Mouse (Mus musculus): Measurements from ENCODE around the gene Ssh2. TPM values are rescaled to one million over a fixed set of nuclear protein-coding genes. Genes with fewer than 3 reads are reported as not detected.

Ssh2 gene
- polyA plus RNA-seq, 2 experiments = 7.7 to 10.0 TPM

DNA sequence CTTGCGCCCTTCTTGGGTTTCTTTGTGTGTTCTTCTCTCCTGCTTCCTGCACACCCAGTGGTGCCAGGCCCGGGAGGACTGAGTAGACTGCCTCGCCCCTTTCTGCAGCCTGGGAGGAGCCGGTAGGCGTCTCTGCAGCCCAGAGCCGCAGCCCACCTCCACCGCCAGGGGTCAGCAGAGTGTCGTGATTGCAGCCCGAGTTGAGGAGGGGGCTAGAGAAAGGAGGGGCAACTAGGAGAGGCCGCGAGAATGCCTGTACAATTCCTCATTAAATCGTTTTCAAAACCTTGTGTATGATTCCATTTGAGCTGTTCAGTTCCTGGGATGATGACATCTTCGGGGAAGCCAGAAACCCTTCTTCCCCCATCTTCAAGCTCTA lies 275.0 kb downstream of the Ssh2 start:
- DNase-seq (ENCODE audit: low spot score) = peak; percentile 94
- under 1% methylated on average over 13 of the region's 13 CpGs for WGBS
- H3K9ac ChIP-seq (ENCODE audit: low read depth, low read length, severe bottlenecking) = 0 out of 2 replicates have a peak overlapping the region, but pooled peaks have one; percentile 3
- peak; percentile 9; the same call in 1 of the 2 replicates for TF ChIP-seq POLR2A (IDR thresholded peaks at IDR 0.05; ENCODE audit: borderline replicate concordance, extremely low read depth, insufficient read depth, insufficient read length)
- H3K4me1 ChIP-seq (ENCODE audit: control insufficient read depth, insufficient read depth, low read length) = peaks cover 60% of the 10 kb centered on the region
- H3K9me3 ChIP-seq (ENCODE audit: control insufficient read depth, low read length) = no peaks in the 10 kb centered on the region
- peak overlapping the region; percentile 80 for H3K27ac ChIP-seq (replicated peaks; ENCODE audit: low read depth, low read length)
- 0 out of 2 replicates have a peak, but pooled peaks cover 3% of the 10 kb centered on the region for H3K36me3 ChIP-seq (ENCODE audit: control insufficient read depth, insufficient read depth, low read length)
- peak overlapping the region; percentile 95 for H3K4me2 ChIP-seq (replicated peaks; ENCODE audit: low read depth, low read length, severe bottlenecking)
- H3K27me3 ChIP-seq (ENCODE audit: control insufficient read depth, insufficient read depth, low read length) = no peaks in the 10 kb centered on the region
- H3K4me3 ChIP-seq (replicated peaks; ENCODE audit: low read length) = peak overlapping the region; percentile 54
- ATAC-seq (ENCODE audit: low FRiP score, low read depth) = peak; percentile 80

DNA sequence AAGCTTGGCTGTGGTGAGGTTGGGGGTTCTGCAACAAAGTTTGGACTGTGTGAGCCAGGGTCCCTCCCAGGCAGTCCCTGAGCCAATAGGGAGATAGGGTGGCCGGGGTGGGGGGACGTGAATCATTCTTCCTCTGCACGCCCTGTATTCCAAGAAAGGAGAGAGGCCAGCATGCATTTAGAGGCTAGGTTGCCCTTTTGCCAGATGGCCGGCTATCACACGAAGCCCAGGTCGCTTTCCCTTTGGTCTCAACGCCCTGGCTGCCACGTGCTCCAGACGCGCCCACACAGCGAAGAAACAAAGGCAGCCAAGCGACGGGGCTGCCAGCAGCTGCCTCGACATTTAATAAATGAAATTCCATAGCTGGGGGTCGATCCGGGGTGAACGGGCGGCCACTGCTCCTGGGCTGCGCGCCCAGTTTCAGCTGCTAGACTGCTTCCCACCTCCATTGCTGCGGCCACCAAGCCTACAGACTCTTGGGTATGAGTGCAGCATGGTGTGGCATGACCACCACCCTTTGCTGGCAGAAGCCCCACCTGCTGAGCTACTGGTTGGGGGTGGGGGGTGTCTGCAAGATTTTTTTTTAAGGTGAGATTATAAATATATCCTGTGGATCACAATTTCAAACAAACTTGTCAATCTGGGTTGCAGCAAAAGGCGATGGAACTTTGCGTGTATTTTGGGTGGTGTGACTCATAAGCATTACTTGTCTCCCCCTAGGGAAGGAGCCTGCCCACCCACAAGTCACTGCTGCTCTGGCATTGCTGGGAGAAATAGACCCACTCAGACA lies 275.6 kb downstream of the Ssh2 start:
- Histone ChIP-seq H3K4me3 (replicated peaks; ENCODE audit: low read length) (peak overlapping the region; percentile 54), H3K4me1 (ENCODE audit: control insufficient read depth, insufficient read depth, low read length) (peaks cover 54% of the 10 kb centered on the region), H3K27ac (replicated peaks; ENCODE audit: low read depth, low read length) (peak overlapping the region; percentile 80), H3K36me3 (ENCODE audit: control insufficient read depth, insufficient read depth, low read length) (0 out of 2 replicates have a peak, but pooled peaks cover 3% of the 10 kb centered on the region), H3K9me3 (ENCODE audit: control insufficient read depth, low read length) (no peaks in the 10 kb centered on the region), H3K27me3 (ENCODE audit: control insufficient read depth, insufficient read depth, low read length) (no peaks in the 10 kb centered on the region), H3K4me2 (replicated peaks; ENCODE audit: low read depth, low read length, severe bottlenecking) (peak overlapping the region; percentile 95), H3K9ac (ENCODE audit: low read depth, low read length, severe bottlenecking) (0 out of 2 replicates have a peak overlapping the region, but pooled peaks have one; percentile 3)
- ATAC-seq (ENCODE audit: low FRiP score, low read depth) = peak; percentile 80
- DNase-seq (ENCODE audit: low spot score) = peak; percentile 92
- TF ChIP-seq POLR2A (IDR thresholded peaks at IDR 0.05; ENCODE audit: borderline replicate concordance, extremely low read depth, insufficient read depth, insufficient read length) = no peak
- WGBS = under 1% methylated on average over 23 of the region's 23 CpGs

DNA sequence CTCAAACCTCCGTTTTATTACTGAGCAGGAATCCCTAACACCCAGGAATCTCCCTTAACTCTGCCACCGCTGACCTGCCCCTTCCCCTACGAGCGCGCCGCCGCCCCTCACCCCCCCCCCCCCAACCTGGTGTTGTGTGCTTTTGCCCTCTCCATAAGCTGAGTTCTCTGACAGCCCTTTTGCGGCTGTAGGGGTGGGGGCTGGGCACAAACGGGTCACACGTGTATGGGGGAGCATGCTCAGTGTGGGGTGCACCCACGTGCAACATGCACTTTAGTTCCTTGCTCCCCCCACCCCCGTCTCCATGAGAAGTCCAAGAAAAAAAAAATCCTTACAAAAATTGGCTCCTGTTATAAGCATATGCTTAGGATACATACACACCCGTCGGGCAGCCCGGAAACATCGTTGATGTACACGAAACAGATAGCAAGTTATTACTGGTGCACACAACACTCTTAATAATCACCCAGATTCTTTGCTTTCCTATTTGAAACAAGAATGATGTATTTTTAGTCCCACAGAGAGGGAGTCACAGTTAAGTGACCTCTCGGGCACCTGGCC lies 276.3 kb downstream of the Ssh2 start:
- no peaks in the 10 kb centered on the region for H3K27me3 ChIP-seq (ENCODE audit: control insufficient read depth, insufficient read depth, low read length)
- H3K4me2 ChIP-seq (replicated peaks; ENCODE audit: low read depth, low read length, severe bottlenecking) = peak overlapping the region; percentile 95
- ATAC-seq (ENCODE audit: low FRiP score, low read depth) (no peak), DNase-seq (ENCODE audit: low spot score) (no peak)
- no peak for TF ChIP-seq POLR2A (IDR thresholded peaks at IDR 0.05; ENCODE audit: borderline replicate concordance, extremely low read depth, insufficient read depth, insufficient read length)
- H3K36me3 ChIP-seq (ENCODE audit: control insufficient read depth, insufficient read depth, low read length) = 0 out of 2 replicates have a peak, but pooled peaks cover 3% of the 10 kb centered on the region
- peaks cover 54% of the 10 kb centered on the region for H3K4me1 ChIP-seq (ENCODE audit: control insufficient read depth, insufficient read depth, low read length)
- peak overlapping the region; percentile 80 for H3K27ac ChIP-seq (replicated peaks; ENCODE audit: low read depth, low read length)
- WGBS = 1% methylated on average over 18 of the region's 18 CpGs
- no peaks in the 10 kb centered on the region for H3K9me3 ChIP-seq (ENCODE audit: control insufficient read depth, low read length)
- peak overlapping the region; percentile 54 for H3K4me3 ChIP-seq (replicated peaks; ENCODE audit: low read length)
- H3K9ac ChIP-seq (ENCODE audit: low read depth, low read length, severe bottlenecking) = peak overlapping the region; percentile 88

DNA sequence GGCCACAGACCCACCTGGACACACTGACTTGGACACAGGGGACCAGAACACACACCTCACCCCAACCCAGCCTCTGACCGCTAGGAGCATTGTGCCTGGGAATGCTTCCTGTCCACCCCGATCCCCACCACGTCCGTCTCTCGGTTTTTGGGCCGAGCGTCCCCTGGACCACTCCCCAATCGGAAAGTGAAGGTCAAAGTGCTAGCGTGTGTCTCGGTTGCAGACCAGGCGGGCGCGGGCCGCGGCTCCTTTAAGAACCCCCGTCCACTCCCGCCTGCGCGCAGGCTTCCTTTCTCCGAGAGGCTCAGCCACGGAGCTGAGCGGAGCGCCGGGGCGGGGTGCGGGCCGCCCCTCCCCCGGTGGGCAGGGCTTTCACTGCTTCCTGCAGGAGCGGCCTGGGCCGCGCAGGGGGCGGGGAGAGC lies 276.8 kb downstream of the Ssh2 start:
- Histone ChIP-seq H3K4me2 (replicated peaks; ENCODE audit: low read depth, low read length, severe bottlenecking) (peak overlapping the region; percentile 95), H3K27me3 (ENCODE audit: control insufficient read depth, insufficient read depth, low read length) (no peaks in the 10 kb centered on the region), H3K27ac (replicated peaks; ENCODE audit: low read depth, low read length) (peak overlapping the region; percentile 80), H3K9ac (ENCODE audit: low read depth, low read length, severe bottlenecking) (peak overlapping the region; percentile 88), H3K4me3 (replicated peaks; ENCODE audit: low read length) (peak overlapping the region; percentile 54), H3K9me3 (ENCODE audit: control insufficient read depth, low read length) (no peaks in the 10 kb centered on the region), H3K36me3 (ENCODE audit: control insufficient read depth, insufficient read depth, low read length) (0 out of 2 replicates have a peak, but pooled peaks cover 2% of the 10 kb centered on the region), H3K4me1 (ENCODE audit: control insufficient read depth, insufficient read depth, low read length) (peaks cover 50% of the 10 kb centered on the region)
- under 1% methylated on average over 20 of the region's 32 CpGs for whole genome bisulfite sequencing
- ATAC-seq (ENCODE audit: low FRiP score, low read depth) (peak; percentile 78), DNase-seq (ENCODE audit: low spot score) (peak; percentile 95)
- peak; percentile 65; the same call in 1 of the 2 replicates for TF ChIP-seq POLR2A (IDR thresholded peaks at IDR 0.05; ENCODE audit: borderline replicate concordance, extremely low read depth, insufficient read depth, insufficient read length)

DNA sequence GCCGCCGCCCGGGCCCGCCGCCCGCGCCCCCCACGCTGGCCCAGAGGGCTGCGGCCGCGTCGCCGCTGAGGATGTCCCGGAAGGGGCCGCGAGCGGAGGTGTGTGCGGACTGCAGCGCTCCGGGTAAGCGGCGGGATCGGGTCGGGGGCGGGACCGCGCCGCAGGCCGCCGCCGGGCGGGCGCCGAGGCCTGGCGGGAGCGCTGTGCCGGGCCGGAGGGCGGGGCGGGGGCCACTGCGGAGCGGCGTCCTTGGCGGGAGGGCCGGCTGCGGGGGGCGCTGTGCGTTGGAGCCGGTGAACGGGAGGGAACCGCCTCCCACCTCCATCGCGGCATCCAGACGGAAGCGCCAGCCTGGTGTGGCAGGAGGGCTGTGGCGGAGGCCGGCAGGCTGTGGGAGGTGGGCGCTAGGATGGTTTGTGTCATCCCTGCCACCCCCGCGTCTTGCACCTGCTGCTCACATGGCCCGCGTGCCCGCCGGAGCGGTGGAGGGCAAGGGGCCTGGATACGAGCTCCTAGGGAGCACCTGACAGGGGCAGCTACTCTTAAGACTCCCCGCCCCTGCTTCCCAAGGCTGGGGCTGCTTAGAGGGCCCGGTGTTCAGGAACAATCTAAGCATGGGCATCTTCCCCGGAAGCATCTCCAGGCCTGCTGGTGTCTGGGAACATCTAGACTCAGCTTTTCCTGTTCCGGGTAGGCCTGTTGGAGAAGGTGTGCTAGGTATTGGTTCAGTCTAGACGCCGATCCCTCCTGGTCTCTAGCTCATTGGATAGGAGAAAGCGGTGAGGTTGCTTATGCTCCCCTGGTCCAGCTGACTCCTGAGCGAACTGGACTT lies 277.6 kb downstream of the Ssh2 start, which contains the start of gene Git1:
Gene Git1 (plus strand): TSS at position 51 of the 832 bp plus-strand sequence.
- H3K4me1 ChIP-seq (ENCODE audit: control insufficient read depth, insufficient read depth, low read length) = peaks cover 42% of the 10 kb centered on the region
- H3K9ac ChIP-seq (ENCODE audit: low read depth, low read length, severe bottlenecking) = peak within 1 kb of the TSS; percentile 88
- no peak for ATAC-seq (ENCODE audit: low FRiP score, low read depth)

More for the DNA sequence above, 277.6 kb downstream of the Ssh2 start, which contains the start of gene Git1:
- no peak for TF ChIP-seq POLR2A (IDR thresholded peaks at IDR 0.05; ENCODE audit: borderline replicate concordance, extremely low read depth, insufficient read depth, insufficient read length)
- DNase-seq (ENCODE audit: low spot score) = no peak
- H3K36me3 ChIP-seq (ENCODE audit: control insufficient read depth, insufficient read depth, low read length) = no peaks in the 10 kb centered on the region
- no peaks in the 10 kb centered on the region for H3K27me3 ChIP-seq (ENCODE audit: control insufficient read depth, insufficient read depth, low read length)
- peak within 1 kb of the TSS; percentile 80 for H3K27ac ChIP-seq (replicated peaks; ENCODE audit: low read depth, low read length)
- WGBS = 2% methylated on average over 29 of the region's 74 CpGs
- no peaks in the 10 kb centered on the region for H3K9me3 ChIP-seq (ENCODE audit: control insufficient read depth, low read length)
- peak within 1 kb of the TSS; percentile 76 for H3K4me3 ChIP-seq (replicated peaks; ENCODE audit: low read length)
- peak within 1 kb of the TSS; percentile 95 for H3K4me2 ChIP-seq (replicated peaks; ENCODE audit: low read depth, low read length, severe bottlenecking)
